Mouse (Mus musculus) cortical plate, adult 2 months (tissue): Measurements from ENCODE around the gene Glb1l3. TPM values are rescaled to one million over a fixed set of nuclear protein-coding genes. Genes with fewer than 3 reads are reported as not detected.
"Not testable (repeated sequence)": the region's sequence is repeated elsewhere in the genome, so short reads cannot be mapped to it uniquely, and the experiment has no call there.

ENCODE experiments used
- H3K27ac ChIP-seq: fragments of 200-500 bp; 2 replicates; pipeline ENCODE4 v1.5.1; 2012; ENCODE audit warnings: low read length, control low read depth, inconsistent platforms; ENCODE audit not compliant: insufficient read depth
- H3K4me1 ChIP-seq: fragments of 200-500 bp; 2 replicates; pipeline ENCODE4 v1.6.1; 2011; ENCODE audit warnings: low read length; ENCODE audit not compliant: control insufficient read depth, insufficient read depth
- H3K4me3 ChIP-seq: fragments of 200-500 bp; 2 replicates; pipeline ENCODE4 v1.5.1; 2011; ENCODE audit warnings: mild to moderate bottlenecking, low read length, control low read depth; ENCODE audit not compliant: insufficient read depth
- CTCF ChIP-seq: fragments of 200-500 bp; IDR thresholded peaks from 2 replicates; pipeline ENCODE4 v1.5.1; 2011; ENCODE audit warnings: mild to moderate bottlenecking, control low read depth, low read length; ENCODE audit not compliant: insufficient read depth; ENCODE audit errors: extremely low read depth
- POLR2A ChIP-seq: fragments of 200-500 bp; IDR thresholded peaks from 2 replicates; pipeline ENCODE4 v1.6.1; 2011; ENCODE audit warnings: mild to moderate bottlenecking, low read length, control low read depth; ENCODE audit not compliant: insufficient read depth; ENCODE audit errors: extremely low read depth
- polyA plus RNA-seq: library from polyadenylated mRNA; depleted of rRNA; stranded (reverse); fragments of >200 nt; gene quantifications from 2 replicates; pipeline ENCODE4 v1.2.3, GENCODE M21; 2012; rRNA removed

Gene Glb1l3
- polyA plus RNA-seq, result 0.08 TPM in 1 of 2 replicates, not detected in the other

DNA sequence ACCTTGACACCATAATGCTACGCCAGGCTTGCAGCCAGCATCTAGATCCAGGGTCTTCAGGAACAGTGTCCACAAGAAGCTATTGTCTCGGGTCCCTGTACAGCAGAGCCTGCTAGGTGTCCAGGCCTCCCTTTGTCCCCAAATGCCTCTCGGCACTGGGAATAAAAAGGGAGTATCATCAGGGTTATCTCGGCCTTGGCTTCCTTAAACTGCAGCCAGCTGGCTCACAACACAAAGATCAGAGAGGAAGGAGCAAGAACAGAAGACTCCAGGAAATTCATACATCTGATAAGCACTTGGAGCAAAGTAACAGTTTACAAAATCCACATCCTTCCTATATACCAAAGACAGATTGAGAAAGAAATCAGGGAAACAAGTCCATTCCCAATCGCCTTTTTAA is at the start of gene Glb1l3:
Gene Glb1l3 (minus strand): TSS at position 140 of the 400 bp plus-strand sequence.
- Histone ChIP-seq H3K4me1 (no peaks in the 10 kb centered on the region), H3K4me3 (no peak within 1 kb of the TSS), H3K27ac (no peak within 1 kb of the TSS)
- TF ChIP-seq CTCF (no peak), POLR2A (no peak)

DNA sequence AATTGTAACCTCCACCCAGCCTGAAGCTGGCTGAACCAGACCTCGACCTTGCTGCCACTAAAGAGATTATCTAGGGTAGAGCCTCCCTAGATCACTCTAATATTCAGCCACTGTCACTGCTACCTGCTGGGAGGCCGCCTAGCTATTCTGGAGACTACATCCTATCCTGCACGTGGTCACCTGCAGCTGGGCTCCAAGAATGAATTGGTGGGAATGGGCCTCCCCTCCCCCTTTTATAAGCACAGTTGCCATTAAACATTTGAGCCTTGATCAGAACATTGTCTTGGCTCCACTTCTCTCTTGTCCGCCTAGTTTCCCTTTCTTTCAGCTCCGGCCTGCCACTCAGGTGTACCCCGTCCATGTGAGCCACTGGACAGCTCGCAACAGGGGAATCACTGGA is 9.2 kb upstream of the Glb1l3 start:
- not testable (repeated sequence) for H3K4me3 ChIP-seq

DNA sequence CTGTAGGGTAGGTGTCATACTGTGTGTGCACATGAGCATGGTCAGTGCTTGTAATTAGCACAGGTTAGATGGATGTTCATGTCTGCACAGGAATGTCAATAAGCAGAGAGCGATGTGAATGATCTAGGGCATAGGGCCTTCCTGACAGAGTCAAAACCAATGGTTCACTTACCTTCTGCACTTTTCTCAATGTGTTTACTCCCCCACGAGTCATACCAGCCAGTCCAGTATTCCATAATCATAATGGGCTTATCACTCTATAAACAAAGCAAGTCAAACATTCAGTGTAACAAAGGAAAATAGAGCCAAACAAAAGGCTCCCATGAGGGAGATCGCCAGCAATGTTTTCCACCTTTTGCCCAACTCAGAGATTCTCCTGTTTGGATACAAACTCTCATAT is 29.6 kb downstream of the Glb1l3 start:
- Histone ChIP-seq H3K27ac (no peak overlapping the region), H3K4me1 (no peaks in the 10 kb centered on the region), H3K4me3 (no peak overlapping the region)
- no peak for TF ChIP-seq CTCF
- no peak for TF ChIP-seq POLR2A

More for the DNA sequence above, 9.2 kb upstream of the Glb1l3 start:
- not testable (repeated sequence) for H3K27ac ChIP-seq, H3K4me1 ChIP-seq

DNA sequence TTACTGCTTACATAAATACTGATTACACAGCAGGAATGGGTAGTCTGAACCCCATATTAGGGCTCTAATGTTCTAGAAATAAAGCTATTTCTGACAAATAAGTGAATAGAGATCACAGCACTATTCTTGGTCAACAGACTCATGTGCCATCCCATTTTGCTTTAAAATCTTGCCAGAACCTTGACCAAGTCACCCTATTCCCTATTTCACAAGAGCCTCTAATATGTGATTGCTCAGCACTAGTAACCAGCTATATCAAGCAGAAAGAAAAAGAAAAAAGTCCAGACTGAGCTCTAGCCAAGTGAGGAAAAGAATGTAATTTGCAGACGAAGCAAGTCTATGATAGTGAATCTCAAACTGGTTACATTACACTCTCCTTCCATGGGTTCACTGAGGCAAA is 40.7 kb downstream of the Glb1l3 start:
- no peak overlapping the region for H3K4me3 ChIP-seq
- H3K27ac ChIP-seq, result no peak overlapping the region
- no peaks in the 10 kb centered on the region for H3K4me1 ChIP-seq
- TF ChIP-seq POLR2A, result no peak
- no peak for TF ChIP-seq CTCF

DNA sequence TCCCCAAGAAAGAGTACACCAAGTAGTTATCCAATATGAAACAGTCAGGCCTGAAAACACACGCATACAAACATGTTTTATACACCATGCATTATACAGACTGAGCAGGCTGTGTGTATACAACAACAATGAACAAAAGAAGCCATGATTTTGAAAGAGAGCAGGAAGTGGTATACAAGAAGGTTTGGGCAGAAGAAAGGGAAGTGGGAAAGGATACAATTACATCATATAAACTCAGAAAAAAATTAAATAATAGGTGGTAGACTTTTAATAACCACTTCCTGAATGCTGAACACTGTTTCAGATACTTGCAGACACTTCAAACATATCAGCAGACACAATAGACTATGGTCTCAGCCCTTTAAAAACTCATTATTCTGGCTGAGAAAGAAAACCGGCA is 52.0 kb downstream of the Glb1l3 start:
- H3K4me3 ChIP-seq, result no peak overlapping the region
- no peaks in the 10 kb centered on the region for H3K4me1 ChIP-seq
- TF ChIP-seq POLR2A (no peak), CTCF (no peak)
- no peak overlapping the region for H3K27ac ChIP-seq

DNA sequence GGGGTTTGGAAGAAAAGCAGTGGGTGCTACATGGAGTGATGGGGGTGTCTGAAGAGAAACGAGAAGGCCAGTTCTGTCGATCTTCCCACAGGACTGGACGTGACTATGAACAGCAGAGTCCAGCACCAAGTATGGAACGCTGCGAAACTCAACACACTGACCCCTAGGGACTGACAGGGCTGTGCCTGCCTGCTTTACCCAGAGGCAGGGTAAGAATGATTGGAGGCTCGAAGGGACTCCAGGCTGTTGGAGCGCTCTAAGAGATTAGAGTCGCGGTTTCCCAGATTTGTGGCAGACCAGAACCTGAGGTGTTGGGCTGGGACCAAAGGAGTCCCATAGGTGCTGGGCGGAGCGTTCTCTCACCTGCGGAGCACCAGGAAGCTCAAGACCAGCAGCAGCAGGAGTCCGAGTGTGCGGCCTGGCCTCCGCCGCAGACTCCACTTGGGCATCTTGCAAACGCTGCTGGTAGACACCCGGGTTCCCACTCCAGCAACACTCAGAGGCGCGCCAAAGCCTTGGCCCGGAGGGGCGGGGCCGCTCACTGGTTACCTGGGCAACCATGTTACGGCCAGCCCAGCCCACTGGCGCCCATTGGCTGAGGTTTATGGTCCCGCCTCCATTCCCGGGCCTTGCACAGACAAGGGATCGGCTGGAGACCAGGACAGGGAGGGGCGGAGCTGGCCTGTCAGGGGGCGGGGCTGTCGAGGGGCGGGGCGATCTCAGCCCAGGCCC is 54.6 kb downstream of the Glb1l3 start, which contains the start of gene Glb1l2:
Gene Glb1l2 (minus strand): TSS at position 534 of the 732 bp plus-strand sequence.
- Histone ChIP-seq H3K4me3 (peak within 1 kb of the TSS; percentile 14; the same call in 1 of the 2 replicates), H3K4me1 (no peaks in the 10 kb centered on the region), H3K27ac (no peak within 1 kb of the TSS)
- TF ChIP-seq CTCF, result no peak

DNA sequence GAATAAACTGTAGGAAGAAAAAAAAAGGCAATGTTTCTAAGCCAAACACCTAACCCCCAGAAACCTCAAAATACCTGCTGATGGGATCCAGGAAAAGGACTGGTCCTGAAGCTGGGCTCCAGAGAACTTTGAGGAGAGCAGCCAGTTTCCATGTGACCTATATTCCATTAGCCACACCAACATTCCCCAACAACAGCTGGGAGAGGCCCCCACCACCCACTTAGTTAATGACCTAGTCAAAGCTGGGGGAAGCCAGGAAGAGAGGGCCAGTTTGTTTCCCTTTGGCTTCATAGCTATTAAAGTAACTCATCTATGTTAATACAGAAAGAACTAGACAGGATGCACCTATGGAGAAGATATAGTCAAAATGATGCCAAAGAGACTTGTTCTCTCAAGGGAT is 56.4 kb downstream of the Glb1l3 start:
- TF ChIP-seq POLR2A, result no peak
- TF ChIP-seq CTCF, result no peak
- no peak overlapping the region for H3K4me3 ChIP-seq
- no peak overlapping the region for H3K27ac ChIP-seq

DNA sequence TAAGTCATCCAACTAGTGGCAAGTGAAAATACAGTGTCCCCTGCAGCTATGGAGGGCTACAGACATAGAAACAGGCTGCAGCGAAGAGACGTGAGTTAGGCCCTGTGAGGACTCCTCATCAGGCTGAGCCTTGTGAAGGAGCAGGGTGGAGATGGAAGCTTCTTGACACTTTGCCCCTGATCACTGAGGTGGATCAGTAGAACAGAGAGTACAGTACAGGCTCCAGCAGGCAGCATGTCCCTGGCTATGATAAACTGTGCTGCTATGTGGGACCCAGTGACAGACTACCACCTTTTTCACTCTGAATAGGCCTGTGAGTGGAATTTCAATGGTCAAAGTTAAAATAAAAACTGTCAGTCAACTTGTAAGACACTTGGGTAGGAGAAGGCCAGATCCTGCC is 60.3 kb downstream of the Glb1l3 start:
- TF ChIP-seq CTCF (no peak), POLR2A (no peak)
- Histone ChIP-seq H3K4me1 (no peaks in the 10 kb centered on the region), H3K27ac (no peak overlapping the region), H3K4me3 (no peak overlapping the region)

More for the DNA sequence above, 56.4 kb downstream of the Glb1l3 start:
- no peaks in the 10 kb centered on the region for H3K4me1 ChIP-seq

DNA sequence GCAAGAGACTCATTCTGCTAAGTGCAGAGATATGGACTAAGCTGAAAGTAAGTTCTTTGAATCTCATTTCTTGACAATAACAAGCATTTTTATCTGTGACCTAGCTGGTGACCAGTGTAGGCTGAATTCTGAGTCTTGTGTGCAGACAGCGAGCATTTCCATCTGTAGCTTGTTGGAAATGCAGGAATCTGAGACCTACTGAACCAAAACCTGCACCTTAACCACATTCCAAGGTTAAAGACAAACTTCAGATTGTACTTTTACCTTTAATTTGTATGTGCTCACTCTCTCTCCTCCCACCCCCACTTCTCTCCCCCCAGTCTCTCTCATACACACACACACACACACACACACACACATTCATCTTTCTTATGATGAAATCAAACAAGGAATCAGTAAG is 62.0 kb downstream of the Glb1l3 start:
- Histone ChIP-seq H3K4me3 (no peak overlapping the region), H3K27ac (no peak overlapping the region), H3K4me1 (no peaks in the 10 kb centered on the region)
- TF ChIP-seq CTCF, result no peak
- TF ChIP-seq POLR2A, result no peak

DNA sequence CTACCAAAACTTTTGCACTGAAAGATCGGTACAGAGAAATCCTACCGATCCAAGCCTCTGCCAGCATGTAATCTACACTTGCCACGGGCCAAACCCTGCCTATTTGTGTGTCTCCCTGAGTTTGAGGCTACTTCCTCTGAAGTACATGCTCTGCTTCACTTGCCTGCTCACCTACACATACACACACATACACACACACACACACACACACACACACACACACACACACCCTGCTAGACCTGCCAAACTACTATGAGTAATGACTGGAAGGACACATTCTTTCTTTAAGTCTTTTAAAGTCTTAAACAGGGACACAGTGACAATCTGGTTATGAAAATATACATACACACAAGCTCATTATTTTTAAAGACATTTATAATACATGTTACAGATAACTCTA is 62.5 kb downstream of the Glb1l3 start:
- Histone ChIP-seq H3K4me3 (no peak overlapping the region), H3K27ac (no peak overlapping the region), H3K4me1 (no peaks in the 10 kb centered on the region)
- no peak for TF ChIP-seq POLR2A
- no peak for TF ChIP-seq CTCF

DNA sequence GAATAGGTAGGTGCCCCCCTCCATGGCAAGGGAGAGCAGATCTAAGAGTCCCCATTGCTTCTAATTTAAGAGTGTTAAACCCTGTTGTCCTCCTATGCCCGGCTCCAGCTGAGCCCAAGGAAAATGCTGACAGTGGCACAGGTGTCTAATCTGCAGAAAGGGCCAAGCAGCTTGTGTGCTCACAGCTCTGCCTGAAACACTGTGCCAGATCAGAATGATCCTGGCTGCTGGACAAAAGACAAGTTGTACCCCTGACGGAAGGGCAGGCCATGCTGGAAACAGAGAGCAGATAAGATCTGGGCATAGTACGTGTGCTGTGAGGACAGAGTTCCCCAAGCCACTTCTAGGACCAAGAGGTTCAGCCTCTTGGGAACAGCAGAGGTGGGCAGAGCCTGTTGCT is 67.9 kb downstream of the Glb1l3 start:
- no peak overlapping the region for H3K27ac ChIP-seq
- no peaks in the 10 kb centered on the region for H3K4me1 ChIP-seq
- TF ChIP-seq CTCF (no peak), POLR2A (no peak)
- H3K4me3 ChIP-seq, result no peak overlapping the region

DNA sequence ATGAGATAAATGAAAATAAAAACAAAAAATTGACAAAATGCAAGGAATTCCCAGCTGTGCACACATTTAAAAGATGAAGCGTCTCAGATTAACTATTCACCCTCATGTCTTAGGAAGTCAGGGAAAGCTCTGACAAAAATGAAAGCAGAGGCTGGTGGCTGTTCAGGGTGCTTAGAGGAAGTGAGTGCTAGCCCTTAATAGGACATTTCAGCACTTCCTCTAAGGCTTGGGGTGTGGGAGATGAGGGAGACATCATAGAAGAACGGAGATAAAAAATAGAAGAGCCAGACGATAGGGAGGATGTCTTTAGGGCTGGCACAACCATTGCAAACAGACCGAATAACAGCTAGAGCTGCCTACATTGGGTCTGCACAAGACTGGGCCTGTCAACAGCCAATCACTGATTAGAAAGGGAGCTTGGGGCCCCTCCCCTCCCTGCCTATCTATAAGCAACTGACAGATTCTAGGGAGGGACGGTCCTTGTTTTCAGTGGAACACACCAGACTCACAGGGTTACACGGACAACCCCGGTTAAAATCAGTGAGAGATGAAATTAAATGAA is 77.2 kb downstream of the Glb1l3 start:
- no peak overlapping the region for H3K4me3 ChIP-seq
- TF ChIP-seq CTCF (no peak), POLR2A (no peak)
- H3K4me1 ChIP-seq, result no peaks in the 10 kb centered on the region
- no peak overlapping the region for H3K27ac ChIP-seq
